Mouse (Mus musculus) limb, embryonic 12.5 days (tissue): ENCODE data around the gene Sorbs2. TPM values are rescaled to one million over a fixed set of nuclear protein-coding genes. Genes with fewer than 3 reads are reported as not detected.

Source experiments
- ATAC-seq: fragments of 200-750 bp; cut with Nextera tagmentation; 2 replicates; pipeline ENCODE4 v1.8.0; 2017; ENCODE audit warnings: low read depth, moderate TSS enrichment; ENCODE audit not compliant: insufficient number of reproducible peaks, insufficient read depth, low FRiP score, low TSS enrichment
- H3K27ac ChIP-seq: fragments of 300-500 bp; sonication (generic); 2 replicates; pipeline ENCODE4 v1.5.1; 2016; ENCODE audit warnings: mild to moderate bottlenecking, moderate library complexity
- H3K27me3 ChIP-seq: fragments of 300-500 bp; sonication (generic); 2 replicates; pipeline ENCODE4 v1.6.1; 2016; ENCODE audit warnings: mild to moderate bottlenecking, moderate library complexity
- H3K36me3 ChIP-seq: fragments of 300-500 bp; sonication (generic); 2 replicates; pipeline ENCODE4 v1.6.1; 2016; ENCODE audit warnings: mild to moderate bottlenecking, moderate library complexity
- H3K4me1 ChIP-seq: fragments of 300-500 bp; sonication (generic); replicated peaks from 2 replicates; pipeline ENCODE4 v1.6.1; 2016
- H3K4me2 ChIP-seq: fragments of 300-500 bp; sonication (generic); 2 replicates; pipeline ENCODE4 v1.6.1; 2016; ENCODE audit warnings: mild to moderate bottlenecking, moderate library complexity
- H3K4me3 ChIP-seq: fragments of 300-500 bp; sonication (generic); replicated peaks from 2 replicates; pipeline ENCODE4 v1.5.1; 2016; ENCODE audit warnings: mild to moderate bottlenecking
- H3K9ac ChIP-seq: fragments of 300-500 bp; sonication (generic); replicated peaks from 2 replicates; pipeline ENCODE4 v1.6.1; 2016; ENCODE audit warnings: mild to moderate bottlenecking, moderate library complexity
- H3K9me3 ChIP-seq: fragments of 300-500 bp; sonication (generic); 2 replicates; pipeline ENCODE4 v1.6.1; 2016; ENCODE audit warnings: mild to moderate bottlenecking, moderate library complexity
- WGBS: fragments of 180-500 bp; shearing (Covaris S2); methylation state at CpG from one replicate; pipeline ENCODE4 v1.1.7; 2016; 5-methylcytosine and 5-hydroxymethylcytosine counted together
- polyA plus RNA-seq: library from polyadenylated mRNA; unstranded; fragments of >200 nt; fragmentation: Nextera tagmentation; extraction: Ambion mirVana; gene quantifications from 2 replicates; pipeline ENCODE4 v1.2.1, GENCODE M21; 2016

The Sorbs2 gene
- polyA plus RNA-seq, 1 experiment from 2014 or later, result 26.5 TPM

GRCm38 (mm10) chr8:45579714-45580543 is 72.3 kb downstream of the Sorbs2 start:
- ATAC-seq, result no peak
- no peak overlapping the region for H3K4me2 ChIP-seq
- no peak overlapping the region for H3K4me3 ChIP-seq
- H3K27me3 ChIP-seq, result no peaks in the 10 kb centered on the region
- H3K36me3 ChIP-seq, result no peaks in the 10 kb centered on the region
- no peaks in the 10 kb centered on the region for H3K4me1 ChIP-seq
- no peak overlapping the region for H3K9ac ChIP-seq
- 78% methylated on average over 7 of the region's 7 CpGs for WGBS
- no peaks in the 10 kb centered on the region for H3K9me3 ChIP-seq
- H3K27ac ChIP-seq, result no peak overlapping the region

DNA sequence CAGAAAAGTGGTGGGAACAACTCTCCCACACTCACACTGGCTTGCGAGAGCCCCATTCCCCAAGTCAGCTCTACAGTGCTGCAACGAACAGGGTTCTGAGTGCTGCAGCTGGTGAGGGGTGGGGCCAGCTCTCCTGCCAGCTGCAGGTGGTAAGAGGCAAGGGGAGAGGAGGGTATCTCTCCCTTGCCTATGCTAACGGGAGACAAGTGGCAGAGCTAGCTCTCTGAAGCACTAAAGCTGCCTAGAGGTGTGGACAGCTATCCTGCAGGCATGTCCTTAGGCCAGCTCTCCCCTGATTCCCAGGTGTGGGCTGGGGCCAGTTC is 72.9 kb downstream of the Sorbs2 start:
- Histone ChIP-seq H3K36me3 (no peaks in the 10 kb centered on the region), H3K9ac (no peak overlapping the region), H3K27ac (no peak overlapping the region), H3K9me3 (no peaks in the 10 kb centered on the region), H3K4me1 (no peaks in the 10 kb centered on the region), H3K27me3 (no peaks in the 10 kb centered on the region), H3K4me2 (no peak overlapping the region), H3K4me3 (no peak overlapping the region)
- 45% methylated on average over 3 of the region's 3 CpGs for WGBS
- ATAC-seq, result no peak

DNA sequence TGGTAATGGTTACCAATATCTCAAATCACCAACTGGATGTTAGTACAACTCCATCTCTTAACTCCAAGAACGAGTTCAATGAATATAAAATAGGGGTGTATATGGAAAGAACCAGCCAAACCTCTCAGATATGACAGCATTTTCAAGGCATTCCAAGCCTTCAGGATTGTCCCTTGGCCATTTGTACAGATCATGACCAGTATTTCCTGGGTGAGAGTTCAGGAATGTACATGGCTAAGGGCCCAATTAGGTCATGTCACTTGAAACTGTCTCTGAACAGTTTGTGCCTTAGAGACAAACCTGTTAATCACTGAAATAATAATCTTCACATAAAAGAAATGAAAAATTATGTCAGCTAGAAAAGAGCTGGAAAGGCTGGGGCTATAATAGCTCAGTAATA is 76.3 kb downstream of the Sorbs2 start:
- no peaks in the 10 kb centered on the region for H3K9me3 ChIP-seq
- WGBS, result 91% methylated on average over 1 of the region's 1 CpGs
- ATAC-seq, result no peak

DNA sequence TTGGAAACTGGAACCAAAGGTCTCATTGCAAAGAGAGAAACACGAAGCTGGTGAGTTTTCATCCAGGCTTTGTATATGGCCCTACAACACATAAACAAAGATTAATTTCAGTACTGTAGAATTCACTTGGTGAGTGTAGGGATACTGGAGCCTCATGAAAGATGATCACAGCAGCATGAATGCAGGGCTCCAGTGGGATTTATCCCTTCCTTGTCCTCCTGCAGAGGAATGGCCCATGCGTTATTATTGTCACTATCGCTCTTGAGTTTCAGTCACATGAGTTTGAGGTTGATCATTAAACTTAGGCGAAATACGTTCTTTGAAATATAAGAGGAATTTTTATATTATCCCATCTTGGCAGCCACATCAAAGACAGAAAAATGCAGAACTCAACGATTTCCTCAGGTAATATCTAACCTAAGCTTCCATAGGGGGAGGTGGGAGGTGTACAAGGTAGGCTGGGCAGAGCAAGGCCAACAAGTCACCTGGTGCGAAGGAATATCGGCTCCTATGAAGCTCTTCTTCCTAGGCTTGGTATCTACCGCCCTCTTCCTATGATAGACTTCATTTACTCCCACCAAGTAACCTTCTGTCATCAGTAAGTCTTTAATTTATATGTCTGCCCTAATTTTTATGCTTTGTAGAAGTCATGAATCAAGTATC is 76.9 kb downstream of the Sorbs2 start:
- no peaks in the 10 kb centered on the region for H3K4me1 ChIP-seq
- no peak overlapping the region for H3K27ac ChIP-seq
- no peaks in the 10 kb centered on the region for H3K27me3 ChIP-seq
- H3K9ac ChIP-seq, result no peak overlapping the region
- H3K4me2 ChIP-seq, result no peak overlapping the region
- no peak overlapping the region for H3K4me3 ChIP-seq
- ATAC-seq, result no peak
- 91% methylated on average over 9 of the region's 9 CpGs for WGBS
- no peaks in the 10 kb centered on the region for H3K9me3 ChIP-seq
- H3K36me3 ChIP-seq, result no peaks in the 10 kb centered on the region

More for the DNA sequence above, 76.3 kb downstream of the Sorbs2 start:
- Histone ChIP-seq H3K4me1 (no peaks in the 10 kb centered on the region), H3K27me3 (no peaks in the 10 kb centered on the region), H3K4me2 (no peak overlapping the region), H3K36me3 (no peaks in the 10 kb centered on the region), H3K27ac (no peak overlapping the region), H3K4me3 (no peak overlapping the region), H3K9ac (no peak overlapping the region)

- no peaks in the 10 kb centered on the region for H3K36me3 ChIP-seq
- H3K9me3 ChIP-seq, result no peaks in the 10 kb centered on the region
- no peak for ATAC-seq
- H3K9ac ChIP-seq, result no peak overlapping the region
- H3K4me3 ChIP-seq, result no peak overlapping the region
- no peak overlapping the region for H3K4me2 ChIP-seq
- WGBS, result 71% methylated on average over 4 of the region's 4 CpGs
- H3K4me1 ChIP-seq, result no peaks in the 10 kb centered on the region
- H3K27ac ChIP-seq, result no peak overlapping the region
- H3K27me3 ChIP-seq, result no peaks in the 10 kb centered on the region
Measured at GRCm38 (mm10) chr8:45585158-45585557, 77.6 kb downstream of the Sorbs2 start.

GRCm38 (mm10) chr8:45587011-45587410 is 79.4 kb downstream of the Sorbs2 start:
- Histone ChIP-seq H3K27me3 (no peaks in the 10 kb centered on the region), H3K36me3 (no peaks in the 10 kb centered on the region), H3K9ac (no peak overlapping the region), H3K4me3 (no peak overlapping the region), H3K4me1 (no peaks in the 10 kb centered on the region), H3K27ac (no peak overlapping the region), H3K4me2 (no peak overlapping the region), H3K9me3 (no peaks in the 10 kb centered on the region)
- no peak for ATAC-seq
- 92% methylated on average over 9 of the region's 9 CpGs for WGBS

DNA sequence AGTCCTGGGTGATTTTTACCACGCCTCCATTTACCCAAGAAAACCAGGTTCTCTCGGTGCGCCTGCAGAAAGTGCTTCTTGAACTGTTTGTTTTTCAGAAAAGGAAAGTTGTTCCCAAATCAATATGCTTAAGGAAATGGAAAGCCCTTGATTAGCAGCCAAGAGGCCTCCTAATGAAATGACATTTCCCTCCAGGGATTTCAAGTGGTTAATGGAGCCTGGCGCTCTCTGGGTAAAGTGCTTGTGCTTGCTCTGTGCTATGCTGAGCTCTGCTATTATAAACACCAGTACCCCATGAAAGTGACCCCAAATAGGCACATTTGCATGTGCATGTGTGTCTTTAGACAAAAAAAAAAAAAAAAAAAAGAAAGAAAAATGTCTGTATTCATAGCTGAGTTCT is 84.3 kb downstream of the Sorbs2 start:
- no peaks in the 10 kb centered on the region for H3K36me3 ChIP-seq
- H3K27me3 ChIP-seq, result no peaks in the 10 kb centered on the region
- no peak overlapping the region for H3K27ac ChIP-seq
- 80% methylated on average over 4 of the region's 4 CpGs for WGBS
- H3K9me3 ChIP-seq, result no peaks in the 10 kb centered on the region
- H3K4me3 ChIP-seq, result no peak overlapping the region
- no peak overlapping the region for H3K9ac ChIP-seq
- H3K4me1 ChIP-seq, result no peaks in the 10 kb centered on the region
- H3K4me2 ChIP-seq, result no peak overlapping the region
- ATAC-seq, result no peak

DNA sequence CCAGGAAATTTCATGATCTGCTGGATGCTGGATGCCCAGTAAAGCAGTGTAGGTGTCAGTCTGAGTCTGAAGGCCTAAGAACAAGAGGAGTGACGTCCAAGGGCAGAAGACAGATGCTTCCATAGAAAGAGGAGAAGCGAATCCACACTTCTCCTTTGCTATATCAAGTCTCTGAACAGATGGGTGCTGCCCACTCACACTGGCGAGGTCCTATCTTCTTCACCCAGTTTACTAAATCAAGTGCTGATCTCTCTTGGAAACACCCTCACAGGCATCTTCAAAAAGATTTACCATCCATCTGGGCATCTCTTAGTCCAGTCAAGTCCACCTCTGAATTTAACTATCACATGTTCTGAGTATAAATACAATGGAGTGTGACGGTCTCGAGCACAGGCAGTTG is 86.1 kb downstream of the Sorbs2 start:
- Histone ChIP-seq H3K4me3 (no peak overlapping the region), H3K4me1 (no peaks in the 10 kb centered on the region), H3K36me3 (no peaks in the 10 kb centered on the region), H3K9ac (no peak overlapping the region), H3K27me3 (no peaks in the 10 kb centered on the region), H3K4me2 (no peak overlapping the region), H3K9me3 (no peaks in the 10 kb centered on the region), H3K27ac (no peak overlapping the region)
- ATAC-seq, result no peak
- WGBS, result 86% methylated on average over 5 of the region's 5 CpGs

DNA sequence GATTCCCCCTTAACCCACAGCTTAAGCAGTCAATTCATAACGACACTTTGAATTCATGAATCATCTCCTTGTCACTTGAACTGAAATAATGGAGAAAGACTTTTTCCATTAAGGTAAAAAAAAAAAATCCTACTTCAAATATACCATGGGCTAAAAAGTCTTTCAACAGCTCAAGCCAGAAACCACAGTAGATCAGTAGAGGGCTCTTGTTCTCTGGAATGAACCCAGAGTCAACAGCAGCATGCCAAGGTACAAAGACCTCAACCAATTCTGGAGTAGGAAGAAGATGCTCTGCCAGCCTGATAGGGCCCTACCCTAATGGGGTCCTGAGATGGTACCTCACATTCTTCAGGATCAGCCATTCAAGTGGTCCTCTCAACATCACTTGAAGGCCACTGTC is 88.4 kb downstream of the Sorbs2 start:
- no peaks in the 10 kb centered on the region for H3K9me3 ChIP-seq
- no peak overlapping the region for H3K4me2 ChIP-seq
- WGBS, result 91% methylated on average over 1 of the region's 1 CpGs
- no peaks in the 10 kb centered on the region for H3K36me3 ChIP-seq
- no peaks in the 10 kb centered on the region for H3K4me1 ChIP-seq
- no peak overlapping the region for H3K4me3 ChIP-seq
- ATAC-seq, result no peak
- H3K9ac ChIP-seq, result no peak overlapping the region
- H3K27ac ChIP-seq, result no peak overlapping the region
- H3K27me3 ChIP-seq, result no peaks in the 10 kb centered on the region

DNA sequence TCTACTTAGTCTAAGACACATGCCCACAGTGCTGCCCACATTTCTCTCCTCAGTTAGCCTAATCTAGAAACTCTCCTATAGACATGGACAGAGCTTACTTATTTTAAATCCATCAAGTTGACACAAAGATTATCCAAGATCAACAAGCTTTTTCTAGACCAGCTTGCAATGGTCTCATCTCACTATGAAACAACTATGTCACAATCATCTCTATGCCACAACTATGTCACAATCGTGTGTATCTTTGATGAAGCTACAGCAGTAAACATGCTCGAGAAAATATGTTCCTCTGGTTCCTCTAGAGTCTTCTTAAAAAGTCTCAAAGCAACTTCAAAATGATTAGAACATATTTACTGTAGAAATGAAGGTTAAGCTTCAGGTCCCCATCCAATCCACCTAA is 89.0 kb downstream of the Sorbs2 start:
- no peak for ATAC-seq
- no peak overlapping the region for H3K4me3 ChIP-seq
- WGBS, result 89% methylated on average over 2 of the region's 2 CpGs

DNA sequence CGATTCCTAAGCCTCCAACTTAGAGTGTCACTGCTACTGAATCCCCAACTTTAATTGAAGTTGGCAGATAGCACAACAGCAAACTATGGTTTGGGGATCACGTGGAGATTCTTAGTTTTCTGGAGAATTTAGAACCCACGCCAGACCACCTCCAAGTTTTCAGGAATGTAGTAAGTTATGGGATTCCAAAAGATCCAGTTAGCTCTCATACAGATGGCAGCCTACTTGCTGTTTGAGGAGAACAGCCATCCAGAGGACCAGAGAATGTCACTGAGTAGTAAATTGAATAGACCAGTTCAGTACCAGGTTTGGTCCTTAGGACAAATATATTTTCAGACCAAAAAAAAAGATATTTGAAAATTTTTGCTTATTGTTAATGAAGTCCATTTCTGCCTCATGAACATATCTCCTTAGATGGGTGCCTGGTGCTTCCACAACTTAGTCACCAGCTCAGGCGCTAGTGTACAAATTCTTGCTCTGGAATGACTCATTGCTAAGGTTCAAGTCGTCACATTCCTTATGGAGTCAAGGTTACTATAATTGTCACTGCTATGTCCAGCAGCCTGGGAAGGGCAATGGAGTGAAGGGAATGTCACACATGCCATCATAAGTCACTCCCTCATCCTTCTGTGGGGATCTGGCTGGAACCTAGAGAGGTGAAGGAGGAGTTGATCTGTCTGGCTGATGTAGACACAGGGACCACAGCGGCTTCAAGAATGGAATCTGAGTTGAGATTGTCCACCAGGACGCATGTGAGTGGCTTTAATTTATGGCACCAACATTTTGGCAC is 90.2 kb downstream of the Sorbs2 start:
- Histone ChIP-seq H3K36me3 (no peaks in the 10 kb centered on the region), H3K4me3 (no peak overlapping the region), H3K27me3 (no peaks in the 10 kb centered on the region), H3K9me3 (no peaks in the 10 kb centered on the region), H3K9ac (no peak overlapping the region), H3K4me2 (no peak overlapping the region), H3K4me1 (no peaks in the 10 kb centered on the region), H3K27ac (no peak overlapping the region)
- 80% methylated on average over 7 of the region's 7 CpGs for WGBS
- ATAC-seq, result no peak

More for the DNA sequence above, 89.0 kb downstream of the Sorbs2 start:
- Histone ChIP-seq H3K4me2 (no peak overlapping the region), H3K36me3 (no peaks in the 10 kb centered on the region), H3K27ac (no peak overlapping the region), H3K4me1 (no peaks in the 10 kb centered on the region), H3K9me3 (no peaks in the 10 kb centered on the region), H3K9ac (no peak overlapping the region), H3K27me3 (no peaks in the 10 kb centered on the region)
